Mouse (Mus musculus) T-cell, adult 66 days (primary cell): ENCODE data around the gene AA467197. TPM values are rescaled to one million over a fixed set of nuclear protein-coding genes. Genes with fewer than 3 reads are reported as not detected.

Experiments used
- total RNA-seq, 2 experiments: library from RNA; stranded (reverse); gene quantifications; 3 replicates in 1 of 2; 4 replicates in 1 of 2; pipeline ENCODE4 v1.2.4; 2023

The AA467197 gene
- 1 to 10 TPM; 1.9 to 3.2 TPM for total RNA-seq

GRCm38 (mm10) chr2:122636686-122637085, at the start of gene AA467197:
Gene AA467197 (plus strand): TSS chr2:122636986.

DNA sequence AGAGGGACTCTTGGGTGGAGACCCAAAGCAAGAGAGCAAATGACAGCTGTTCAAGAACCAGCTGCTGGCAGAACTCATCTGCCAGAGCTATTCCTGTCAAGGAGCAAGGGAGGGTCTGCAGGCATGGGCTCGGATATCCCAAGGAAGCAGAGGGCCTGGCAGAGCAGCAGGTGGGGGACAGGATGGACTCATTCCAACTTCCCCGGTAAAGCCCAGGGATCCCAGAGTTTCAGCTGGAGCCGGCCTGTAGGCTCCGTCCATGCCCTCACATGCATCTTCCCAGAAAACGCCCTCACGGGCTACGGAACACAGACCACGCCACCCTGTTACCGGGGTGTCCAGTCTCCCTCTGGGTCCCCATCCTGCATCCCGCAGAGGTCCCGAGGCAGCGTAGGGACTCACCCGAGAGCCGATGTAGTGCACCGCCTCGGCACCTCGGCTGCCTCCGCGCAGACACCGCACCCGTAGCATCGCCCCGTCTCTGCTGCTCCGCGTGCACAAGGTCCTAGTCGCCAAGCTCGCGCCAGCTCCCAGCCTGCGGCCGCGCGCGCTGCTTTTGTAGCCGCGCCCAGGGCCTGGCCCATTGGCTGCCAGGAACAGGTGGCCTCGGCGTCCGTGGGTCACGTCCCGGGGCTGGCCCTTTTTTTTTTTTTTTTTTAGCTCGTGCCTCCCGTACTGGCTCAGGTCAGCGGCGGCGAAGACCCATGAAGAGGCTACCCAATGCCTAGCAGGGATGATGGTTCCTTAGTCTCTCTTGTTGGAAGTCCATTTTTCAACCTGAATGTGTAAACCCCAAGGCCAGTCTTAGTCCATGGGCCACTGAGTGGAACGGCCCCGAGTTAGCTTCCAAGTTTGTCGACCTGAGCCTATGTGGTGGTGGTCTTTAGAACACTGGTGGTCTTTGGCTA, 25.8 kb upstream of the AA467197 start, which contains the start of gene Gatm:
Gatm (minus strand) TSS at position 558 of the 908 bp plus-strand sequence.

Other genes starting within 250 kb of the AA467197 start
- 100 to 1,000 TPM; 135 to 138 TPM for gene Slc28a2, start 210.5 kb upstream of the AA467197 start, total RNA-seq
- gene Gm14085, start 152.0 kb upstream of the AA467197 start, total RNA-seq = 10 to 100 TPM; 49.8 to 50.8 TPM
- 1 to 10 TPM in 1 of 2 experiments, under 1 TPM in 1; 0.89 to 2.3 TPM for gene Gatm, start 25.7 kb upstream of the AA467197 start, total RNA-seq
- gene Slc30a4, start 65.7 kb downstream of the AA467197 start, total RNA-seq = 1 to 10 TPM; 5.0 to 6.6 TPM
- 10 to 100 TPM; 24.2 to 28.3 TPM for gene Bloc1s6, start 101.5 kb downstream of the AA467197 start, total RNA-seq
- gene Sqor, start 128.3 kb downstream of the AA467197 start, total RNA-seq = 1 to 10 TPM; 5.7 to 7.1 TPM